Mouse (Mus musculus) urinary bladder, postnatal 4 days (tissue): ENCODE data around the gene Nr1h3.
"Not testable (repeated sequence)": the region's sequence is repeated elsewhere in the genome, so short reads cannot be mapped to it uniquely, and the experiment has no call there.

ENCODE experiments used
- DNase-seq, 2 experiments: peaks; one replicate each; pipeline ENCODE4 v3.0.0; 2021 to 2022; ENCODE audit warnings: low spot score in 2 of 2

Gene Nr1h3

DNA sequence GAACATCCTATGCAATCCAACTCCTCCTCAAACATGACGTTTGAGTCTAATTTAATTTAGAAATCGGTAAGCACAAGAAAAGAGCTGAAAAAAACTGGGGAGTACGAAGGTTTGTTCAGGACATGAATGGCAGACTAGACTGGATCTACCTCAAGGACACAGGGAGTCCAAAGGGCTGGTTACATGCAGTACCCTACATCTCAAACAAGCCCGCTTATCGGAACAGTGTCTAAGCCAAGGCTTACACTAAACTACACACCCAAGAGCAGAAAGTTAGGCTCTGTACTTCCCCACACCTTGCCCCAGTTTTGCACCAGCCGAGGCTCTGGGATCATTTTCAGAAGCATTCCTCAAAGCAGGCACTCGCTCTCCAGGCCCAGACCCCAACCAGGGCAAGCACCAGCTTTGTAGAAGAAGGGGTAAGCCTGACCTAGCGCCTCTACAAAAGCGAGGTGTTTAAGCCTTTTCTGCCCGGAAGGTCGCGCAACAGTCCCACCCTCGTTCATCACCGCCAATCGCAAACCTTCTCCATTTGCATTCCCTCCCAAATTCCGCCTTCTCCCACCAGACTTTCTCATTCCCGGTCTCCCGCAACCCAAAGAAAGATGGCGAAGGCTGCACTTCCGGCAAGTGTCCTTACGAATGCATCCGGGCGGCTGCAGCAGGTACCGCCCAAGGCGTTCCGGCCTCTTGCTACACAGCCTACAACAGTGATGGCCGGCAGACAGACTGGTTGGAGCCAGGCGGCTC is at the start of gene Nr1h3, which contains the start of gene Acp2:
Gene Nr1h3 (minus strand): TSS at position 613 of the 750 bp plus-strand sequence.
Gene Acp2 (plus strand): TSS at position 664 of the 750 bp plus-strand sequence.
- DNase-seq, result peak; percentile 91 to 93

DNA sequence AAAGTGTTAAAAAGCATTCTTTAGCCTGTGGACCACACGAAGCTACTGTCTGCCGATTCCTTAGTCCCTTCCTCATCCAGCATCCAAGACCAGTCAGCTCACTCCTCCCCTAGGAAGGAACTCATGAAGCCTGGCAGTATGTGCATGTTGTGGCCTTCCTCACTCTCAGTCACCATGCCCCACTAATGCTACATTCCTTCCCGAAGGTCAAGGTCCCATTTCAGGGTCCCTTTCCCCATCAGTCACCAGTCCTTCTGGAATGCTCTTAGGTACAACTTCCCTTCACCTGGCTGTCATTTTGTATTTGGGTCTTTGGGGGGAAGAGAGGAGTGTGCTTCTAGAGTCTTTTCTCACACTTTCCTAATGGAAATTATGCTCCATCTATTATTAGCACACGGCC is 49.4 kb upstream of the Nr1h3 start:
- no peak for DNase-seq

DNA sequence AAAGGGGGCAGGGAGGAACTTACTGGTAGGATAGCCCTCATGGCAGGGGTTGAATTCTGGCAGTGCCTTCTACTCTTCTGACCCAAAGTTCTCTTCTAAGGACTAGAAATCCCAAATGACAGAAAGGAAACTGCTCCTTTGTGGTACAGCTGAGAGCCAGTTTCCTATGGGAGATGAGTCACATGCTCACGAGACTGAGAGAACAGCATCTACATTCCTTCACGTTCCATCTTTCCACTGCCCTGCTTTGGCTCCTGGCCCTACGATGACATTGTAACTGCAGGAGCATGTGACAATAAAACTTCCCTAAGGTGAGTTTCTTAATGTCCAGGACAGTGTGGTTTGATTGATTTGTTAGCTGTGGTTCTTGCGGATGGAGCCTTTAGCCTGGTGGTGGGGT is 45.7 kb upstream of the Nr1h3 start:
- no peak for DNase-seq

DNA sequence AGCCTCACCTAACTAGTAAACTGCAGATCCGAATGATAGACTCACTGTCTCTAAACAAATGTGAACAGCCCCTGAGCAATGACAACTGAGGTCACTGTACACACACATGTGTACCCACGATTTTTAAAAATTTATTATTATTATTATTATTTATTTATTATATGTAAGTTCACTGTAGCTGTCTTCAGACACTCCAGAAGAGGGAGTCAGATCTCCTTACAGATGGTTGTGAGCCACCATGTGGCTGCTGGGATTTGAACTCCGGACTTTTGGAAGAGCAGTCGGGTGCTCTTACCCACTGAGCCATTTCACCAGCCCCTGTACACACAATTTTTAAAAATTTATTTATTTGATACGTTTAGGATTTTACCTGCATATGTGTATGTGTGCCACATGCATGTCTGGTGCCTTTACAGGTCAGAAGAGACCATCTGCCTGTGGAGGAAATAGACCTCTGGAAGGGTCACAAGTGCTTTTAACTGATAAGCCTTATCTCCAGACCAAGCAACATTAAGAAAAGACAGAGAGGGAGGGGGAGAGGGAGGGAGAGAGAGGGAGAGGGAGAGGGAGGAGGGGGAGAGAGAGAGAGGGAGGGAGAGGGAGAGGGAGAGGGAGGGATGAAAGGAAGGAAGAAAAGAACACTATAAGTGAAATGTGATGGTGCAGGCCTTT is 42.1 kb upstream of the Nr1h3 start:
- no peak for DNase-seq

DNA sequence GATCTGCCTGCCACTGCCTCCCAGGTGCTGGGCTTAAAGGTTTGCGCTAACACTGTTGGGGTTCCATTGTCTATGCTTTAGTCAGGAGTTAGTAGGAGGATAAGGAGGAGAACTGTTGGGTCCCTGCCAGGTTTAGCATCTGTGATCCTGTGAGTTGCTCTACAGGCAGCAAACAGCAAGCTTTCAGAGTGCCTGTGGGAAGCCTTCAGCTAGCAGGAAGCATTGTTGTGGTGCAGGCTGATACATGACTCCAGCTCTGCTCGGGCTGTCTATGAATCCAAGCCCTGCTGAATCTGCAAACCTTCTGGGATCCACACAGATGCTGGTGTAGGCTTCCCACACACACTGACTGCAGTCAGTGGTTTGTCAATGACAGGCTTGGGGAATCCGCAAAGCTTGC is 40.8 kb upstream of the Nr1h3 start:
- no peak for DNase-seq

DNA sequence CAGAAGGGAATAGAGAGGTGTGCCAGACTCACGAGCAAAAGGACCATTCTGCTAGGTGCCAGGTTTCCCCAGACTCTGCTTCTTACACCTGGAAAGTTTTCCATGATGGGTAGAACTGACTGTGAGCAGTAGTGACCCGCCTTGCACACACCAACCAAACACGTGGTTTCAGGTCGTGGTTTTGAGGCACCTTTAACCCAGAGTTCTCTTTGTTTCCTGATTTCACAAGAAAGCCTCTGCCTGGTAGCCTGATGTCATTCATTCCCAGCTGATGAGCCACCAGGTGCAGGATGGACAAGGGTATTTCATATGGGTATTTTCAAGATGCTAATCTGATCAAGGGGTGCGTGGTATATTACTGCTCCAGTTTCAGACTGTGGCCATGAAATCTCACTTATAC is 39.9 kb upstream of the Nr1h3 start:
- no peak for DNase-seq

DNA sequence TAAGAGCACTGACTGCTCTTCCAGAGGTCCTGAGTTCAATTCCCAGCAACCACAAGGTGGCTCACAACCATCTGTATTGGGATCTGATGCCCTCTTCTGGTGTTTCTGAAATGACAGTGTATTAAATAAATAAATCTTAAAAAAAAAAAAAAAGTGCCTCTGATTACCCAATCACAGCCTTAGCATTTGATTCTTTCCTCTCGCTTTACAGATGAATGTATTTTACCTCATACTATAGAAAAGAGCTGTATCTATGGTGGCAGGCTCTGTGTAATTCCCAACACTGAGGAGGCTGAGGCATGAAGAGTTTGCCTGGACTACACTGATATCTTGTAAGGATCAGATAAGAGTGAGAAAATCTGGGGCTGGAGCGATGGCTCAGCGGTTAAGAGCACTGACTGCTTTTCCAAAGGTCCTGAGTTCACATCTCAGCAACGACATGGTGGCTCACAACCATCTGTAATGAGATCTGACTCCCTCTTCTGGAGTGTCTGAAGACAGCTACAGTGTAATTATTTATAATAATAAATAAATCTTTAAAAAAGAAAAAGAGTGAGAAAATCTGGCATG is 35.0 kb upstream of the Nr1h3 start:
- DNase-seq, result not testable (repeated sequence)

DNA sequence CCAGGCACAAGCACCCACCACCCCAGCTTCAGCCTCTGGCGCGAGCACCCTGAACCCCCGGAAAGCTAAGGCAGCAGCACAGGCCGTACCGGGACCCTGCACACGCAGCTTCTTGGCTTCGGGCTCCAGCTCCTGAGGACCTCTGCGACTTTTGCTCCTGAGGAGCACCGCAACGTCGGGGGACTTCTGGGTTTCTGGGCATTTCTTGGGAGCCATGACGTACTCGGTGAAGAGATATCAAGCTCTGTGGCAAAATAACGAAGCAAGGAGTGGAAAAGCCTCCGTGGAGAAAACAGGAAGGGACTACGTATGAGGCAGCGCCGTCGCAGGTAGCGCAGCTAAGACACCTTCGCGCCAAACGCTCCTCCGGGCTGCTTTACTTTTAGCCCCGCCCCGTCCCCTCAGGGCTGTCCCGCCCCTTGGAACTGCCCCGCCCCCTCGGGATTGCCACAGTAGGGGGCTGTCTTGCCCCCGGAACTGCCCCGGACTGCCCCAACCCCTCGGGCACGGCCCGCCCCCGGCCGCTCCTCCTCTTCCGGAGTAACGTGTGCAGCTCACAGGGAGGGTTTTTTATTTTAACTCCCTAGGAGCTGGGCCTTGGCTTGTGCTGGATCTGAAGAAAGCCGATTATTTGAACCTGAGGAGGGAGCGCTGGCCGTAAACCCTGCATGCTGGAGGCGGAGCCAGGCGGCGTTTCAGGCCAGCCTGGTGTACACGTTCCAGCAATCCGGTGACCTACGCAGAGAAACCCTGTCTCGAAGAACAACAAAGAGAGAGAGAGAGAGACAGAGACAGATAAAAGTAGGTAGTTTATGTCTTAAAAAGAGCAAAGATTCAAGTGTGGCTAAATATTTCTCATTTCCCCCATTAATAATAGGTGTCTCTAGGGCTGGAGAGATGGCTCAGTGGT is 34.2 kb upstream of the Nr1h3 start, which contains the start of gene Ddb2:
Gene Ddb2 (minus strand): TSS at position 382 of the 910 bp plus-strand sequence.
- DNase-seq, result peak; percentile 93 to 95

DNA sequence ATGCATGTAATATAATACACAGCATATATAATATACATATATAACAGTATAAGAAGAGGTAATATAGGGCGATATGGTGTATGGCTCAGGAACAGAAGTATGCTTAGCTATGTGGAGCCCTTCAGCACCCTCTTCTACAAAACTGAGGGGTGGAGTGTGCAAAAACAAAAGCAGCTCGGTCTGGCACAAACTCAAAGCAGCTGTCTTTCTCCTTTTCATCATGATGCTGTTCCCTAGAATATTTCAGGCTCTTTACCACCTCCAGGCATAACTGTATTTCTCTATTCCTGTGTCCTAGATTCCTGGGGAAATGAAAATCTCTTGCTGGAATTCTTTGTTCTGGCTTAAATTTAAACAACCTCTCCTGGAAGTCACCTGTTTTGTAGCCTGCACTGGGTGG is 27.1 kb upstream of the Nr1h3 start:
- no peak for DNase-seq

DNA sequence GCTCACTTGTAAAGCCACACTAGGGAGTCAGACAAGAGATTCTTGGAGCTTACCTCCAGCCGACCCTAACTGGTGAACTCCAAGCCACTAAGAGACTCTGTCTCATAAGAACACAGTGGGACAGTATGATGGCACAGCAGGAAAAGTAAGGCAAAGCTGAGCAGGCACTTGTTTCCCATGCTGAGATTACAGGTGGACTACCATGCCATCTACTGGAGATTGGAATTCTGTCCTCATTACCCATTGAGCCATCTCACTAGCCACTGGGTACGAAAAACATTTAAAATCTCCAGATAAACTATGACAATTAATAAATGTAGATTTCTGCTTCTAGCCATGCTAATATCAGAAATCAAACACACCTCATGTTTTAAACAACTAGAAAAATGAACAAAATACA is 21.0 kb upstream of the Nr1h3 start:
- DNase-seq, result no peak

DNA sequence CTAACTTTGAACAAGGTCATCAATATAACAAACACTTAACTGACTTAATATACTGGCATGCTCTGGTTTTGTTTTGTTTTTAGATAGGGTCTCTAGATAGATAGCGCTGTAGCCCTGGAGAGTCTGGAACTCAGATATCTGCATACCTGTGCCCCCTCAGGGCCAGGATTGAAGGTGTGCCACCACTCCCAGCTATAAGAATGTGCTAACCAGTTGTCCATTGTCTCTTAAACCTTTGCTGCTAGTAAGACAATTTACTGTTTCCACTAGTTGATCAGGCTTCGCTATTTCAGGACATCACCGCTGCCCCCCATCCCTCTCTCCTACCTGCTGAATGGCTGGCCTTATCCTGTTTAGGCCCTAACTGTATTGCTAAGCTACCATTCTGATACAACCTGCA is 17.9 kb upstream of the Nr1h3 start:
- DNase-seq, result no peak

DNA sequence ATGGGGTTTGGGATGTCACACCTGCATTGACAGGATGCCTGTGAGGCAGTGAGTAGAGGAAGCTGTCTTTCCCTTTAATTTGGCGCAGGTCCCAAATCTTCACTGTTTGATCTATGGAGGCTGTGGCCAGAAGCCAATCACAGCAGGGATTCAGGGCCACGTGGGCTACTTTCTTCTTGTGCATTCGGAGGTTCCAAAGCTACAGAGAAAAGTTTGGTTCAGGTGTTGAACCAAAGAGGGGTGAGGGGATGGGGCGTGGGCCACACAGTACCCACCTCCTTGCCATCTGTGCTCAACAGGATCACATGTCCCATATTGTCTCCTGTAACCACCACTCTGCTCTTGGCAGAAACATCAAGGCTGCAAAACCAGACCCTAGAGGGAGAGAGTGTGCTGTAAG is 14.4 kb upstream of the Nr1h3 start:
- DNase-seq, result no peak

DNA sequence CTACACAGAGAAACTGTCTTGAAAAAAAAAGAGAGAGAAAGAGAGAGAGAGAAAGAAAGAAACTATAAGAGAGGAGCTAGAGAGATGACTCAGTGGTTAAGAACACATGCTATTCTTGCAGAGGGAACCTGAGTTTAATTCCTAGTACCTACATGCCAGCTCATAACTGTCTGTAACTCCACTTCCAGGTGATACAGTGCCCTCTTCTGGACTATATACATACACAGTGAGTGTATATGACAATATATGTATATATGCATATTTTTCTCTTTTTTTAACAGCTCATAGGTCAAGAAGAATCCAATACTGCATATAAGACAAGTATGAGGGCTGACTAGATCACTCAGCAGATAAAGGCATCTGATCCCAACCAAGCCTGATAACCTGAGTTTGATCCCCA is 10.7 kb upstream of the Nr1h3 start:
- DNase-seq, result no peak

DNA sequence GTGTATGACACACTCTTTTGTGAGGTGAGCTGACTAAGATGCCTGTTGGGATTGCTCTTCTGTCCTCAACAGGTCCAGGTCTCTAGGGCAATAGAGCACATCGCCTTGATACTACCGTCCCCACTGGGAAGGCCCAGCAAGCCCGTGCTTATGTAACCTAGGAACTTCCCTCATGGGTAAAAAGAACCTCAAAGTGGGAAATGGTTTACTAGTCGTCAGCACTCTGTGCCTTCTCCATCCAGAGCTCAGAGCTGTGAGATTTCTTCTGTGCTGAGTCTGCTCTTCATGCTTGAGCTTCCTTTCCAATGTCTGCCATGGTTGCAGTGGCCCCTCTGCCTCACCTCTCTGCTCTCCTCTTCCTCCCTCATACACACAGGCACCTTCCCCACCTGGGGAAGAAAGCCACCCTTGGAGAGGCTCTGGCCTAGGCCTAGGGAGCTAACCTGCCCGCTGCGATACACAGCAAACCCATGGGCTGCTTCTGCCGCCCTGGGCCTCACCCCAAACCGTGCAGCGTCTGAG is 3.7 kb upstream of the Nr1h3 start:
- no peak for DNase-seq

DNA sequence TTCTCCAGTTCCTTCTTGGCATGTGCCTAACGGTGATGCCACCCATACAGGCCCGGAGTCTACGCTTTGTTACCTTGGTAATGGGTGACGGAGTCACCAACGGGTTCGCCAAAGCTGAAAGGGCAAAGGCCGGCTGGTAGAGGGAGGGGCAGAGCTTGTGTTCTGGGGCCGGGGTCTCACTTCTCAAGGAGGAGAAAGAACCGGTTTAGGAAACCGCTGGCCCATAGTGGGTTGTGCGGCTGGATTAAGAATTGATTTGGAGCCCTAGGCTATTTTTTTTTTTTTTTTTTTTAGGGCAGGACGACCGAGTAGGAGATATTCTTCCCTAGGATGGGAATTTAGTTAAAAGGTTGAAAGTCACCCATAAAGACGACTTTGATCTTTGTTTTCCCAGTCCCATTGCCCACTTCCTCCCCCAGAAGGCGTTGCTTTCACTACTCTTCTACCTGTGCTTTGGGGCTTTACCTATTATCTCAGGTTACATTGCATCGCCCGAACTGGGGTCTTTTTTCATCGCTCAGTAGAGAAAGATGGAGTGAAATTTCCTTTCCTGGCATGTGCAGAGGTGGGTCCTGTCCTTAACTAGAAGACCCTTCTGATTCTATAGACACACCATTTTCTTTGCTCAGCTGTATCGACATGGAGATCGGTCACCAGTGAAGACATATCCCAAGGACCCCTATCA is 480 bp upstream of the Nr1h3 start:
- no peak for DNase-seq

DNA sequence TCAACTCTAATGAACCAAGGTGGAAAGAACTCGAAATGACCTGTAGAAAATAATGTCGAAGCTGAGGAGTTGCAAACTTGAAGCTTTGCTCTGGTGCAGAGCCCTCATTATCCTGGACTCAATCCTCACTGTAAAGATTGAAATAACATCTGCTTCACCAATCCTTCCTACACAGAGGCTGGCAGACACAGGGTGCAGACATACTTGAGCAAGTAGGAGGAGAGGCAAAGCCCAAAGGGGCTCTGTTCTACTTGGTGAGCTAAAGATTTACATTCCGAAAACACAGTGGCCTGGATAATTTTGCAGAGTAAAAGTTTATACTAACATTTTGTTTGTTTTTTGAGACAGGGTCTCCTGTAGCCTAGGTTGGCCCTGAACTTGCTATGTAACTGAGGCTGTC is 3.7 kb downstream of the Nr1h3 start:
- DNase-seq, result no peak

DNA sequence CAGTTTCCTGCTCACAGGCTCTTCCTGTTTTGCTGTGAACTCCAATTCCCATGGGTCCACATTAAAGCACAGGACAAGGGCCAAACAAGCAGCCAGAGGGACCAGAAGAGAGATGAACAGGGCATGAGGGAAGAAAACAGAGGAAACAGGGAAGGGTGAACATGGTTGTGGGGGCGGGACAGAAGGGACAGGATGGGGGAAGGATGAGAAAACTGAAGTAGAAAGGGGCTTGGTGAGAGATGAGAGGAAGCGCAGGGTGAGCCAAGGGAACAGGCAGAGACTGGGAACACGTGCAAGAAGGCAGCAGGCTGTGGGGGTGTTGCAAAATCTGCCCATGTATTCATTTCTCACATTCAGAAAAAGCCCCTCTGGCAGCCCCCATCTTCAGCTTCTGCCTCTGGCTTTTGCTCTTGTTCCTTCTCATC is 6.0 kb downstream of the Nr1h3 start:
- DNase-seq, result no peak

DNA sequence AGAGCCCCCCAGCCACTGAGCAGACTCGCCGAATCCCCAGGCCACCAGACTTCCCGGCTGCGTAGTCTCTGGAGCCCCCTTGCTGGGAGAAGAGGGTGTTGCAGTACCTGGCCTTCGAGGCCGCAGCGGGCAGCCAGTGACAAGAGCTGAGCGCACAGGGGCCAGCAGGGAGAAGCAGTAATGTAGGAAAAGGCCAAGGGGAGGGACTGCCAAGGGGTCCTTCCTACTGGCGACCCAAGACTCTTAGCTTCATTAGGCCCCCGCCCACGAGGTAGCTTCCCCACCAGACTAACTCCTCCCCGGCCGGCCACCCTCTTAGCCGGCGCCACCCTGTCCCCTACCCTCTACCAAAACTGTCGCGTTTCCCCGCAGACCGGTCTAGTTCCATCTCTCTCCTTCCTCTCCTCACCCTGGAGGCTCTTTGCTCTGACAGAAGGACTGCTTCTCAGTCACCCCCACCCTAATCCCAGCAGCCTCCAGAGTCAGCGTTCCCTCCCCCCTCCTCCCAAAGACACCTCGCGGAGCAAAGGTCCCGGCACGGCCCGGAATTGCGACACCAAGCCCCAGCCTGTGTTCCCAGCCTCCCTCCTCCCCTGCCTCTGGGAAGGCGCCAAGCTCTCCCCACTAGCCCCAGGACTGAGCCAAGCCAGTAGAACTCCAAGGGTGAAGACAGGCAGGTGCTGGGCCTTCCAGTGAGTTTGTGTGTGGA is 7.9 kb downstream of the Nr1h3 start:
- peak; percentile 63 to 75 for DNase-seq

DNA sequence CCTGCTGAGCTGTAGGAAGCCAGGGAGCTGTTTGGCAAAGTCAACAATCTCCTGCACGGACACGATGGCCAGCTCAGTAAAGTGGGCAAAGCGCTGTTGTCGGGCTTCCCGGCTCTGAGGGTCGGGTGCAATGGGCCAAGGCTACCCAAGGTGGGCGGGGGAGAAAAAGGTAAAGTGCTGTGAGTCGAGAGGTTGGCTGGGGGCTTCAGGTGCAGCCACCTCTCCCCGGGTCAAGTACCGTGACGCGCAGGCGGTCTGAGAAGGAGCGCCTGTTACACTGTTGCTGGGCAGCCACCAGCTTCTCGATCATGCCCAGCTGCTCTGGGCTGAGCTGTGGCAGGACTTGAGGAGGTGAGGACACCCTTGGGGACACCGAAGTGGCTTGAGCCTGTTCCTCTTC is 12.1 kb downstream of the Nr1h3 start:
- DNase-seq, result no peak

DNA sequence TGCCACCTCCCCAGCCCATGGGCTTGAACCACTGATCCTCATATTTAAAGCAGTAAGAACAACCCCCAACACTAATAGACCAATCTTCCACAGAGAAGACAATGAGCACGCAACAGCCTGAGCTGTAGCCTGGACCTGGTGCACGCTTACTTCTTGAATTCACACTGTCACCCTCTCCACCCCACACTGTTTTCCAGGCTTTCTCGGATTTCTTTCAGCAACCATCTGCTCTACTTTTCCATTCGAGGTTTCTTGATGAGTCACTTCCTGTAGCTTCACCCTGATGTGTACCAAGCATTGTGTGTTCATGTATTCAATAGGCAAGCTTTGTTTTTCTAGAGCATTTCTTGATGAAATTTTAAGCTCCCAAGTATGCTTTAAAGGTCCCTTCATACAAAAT is 15.2 kb downstream of the Nr1h3 start:
- DNase-seq, result no peak
